Mouse (Mus musculus): ENCODE data around the gene Nat8f4. TPM values are rescaled to one million over a fixed set of nuclear protein-coding genes. Genes with fewer than 3 reads are reported as not detected.

Gene Nat8f4
- polyA plus RNA-seq, 1 experiment from 2014 or later, result 3.8 TPM

- Histone ChIP-seq H3K4me2 (ENCODE audit: low read depth, low read length) (no peak overlapping the region), H3K9me3 (replicated peaks; ENCODE audit: control insufficient read depth, low read length) (no peaks in the 10 kb centered on the region), H3K27ac (ENCODE audit: low read length) (no peak overlapping the region), H3K36me3 (ENCODE audit: control insufficient read depth, insufficient read depth, low read length) (no peaks in the 10 kb centered on the region), H3K4me3 (replicated peaks; ENCODE audit: low read length) (no peak overlapping the region), H3K27me3 (ENCODE audit: control insufficient read depth, insufficient read depth, low read length) (no peaks in the 10 kb centered on the region), H3K9ac (ENCODE audit: low read length) (no peak overlapping the region), H3K4me1 (ENCODE audit: control insufficient read depth, insufficient read depth, low read length) (no peaks in the 10 kb centered on the region)
- WGBS, result 77% methylated on average over 3 of the region's 3 CpGs
- no peak for ATAC-seq (ENCODE audit: insufficient read depth, low FRiP score)
These were observed 43.4 kb downstream of the Nat8f4 start for GRCm38 (mm10) chr6:85861247-85861646.

DNA sequence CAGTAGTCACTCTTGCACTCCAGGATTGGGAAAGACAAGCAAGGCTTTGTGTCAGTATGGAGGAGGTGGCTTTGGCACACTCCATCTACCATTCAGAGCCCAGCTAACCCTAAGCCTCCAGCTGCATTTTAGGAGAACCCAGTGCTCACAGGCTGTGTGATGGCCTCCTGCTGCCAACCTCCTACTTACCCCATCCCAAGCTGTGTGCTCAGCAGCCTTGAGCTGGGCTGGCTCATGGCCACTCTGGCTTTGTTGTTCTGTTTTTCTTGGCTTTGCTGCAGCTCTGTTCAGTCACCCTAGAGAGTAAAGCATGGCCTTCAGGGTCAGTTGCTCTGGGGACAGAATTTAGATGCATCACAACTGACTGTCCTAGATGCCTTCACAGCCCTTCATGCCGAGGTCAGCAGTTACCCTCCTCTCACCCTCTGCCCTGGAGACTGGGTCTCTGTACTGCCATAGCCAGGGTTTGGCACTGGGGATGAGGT is 48.4 kb downstream of the Nat8f4 start:
- Histone ChIP-seq H3K4me1 (ENCODE audit: control insufficient read depth, insufficient read depth, low read length) (no peaks in the 10 kb centered on the region), H3K4me2 (ENCODE audit: low read depth, low read length) (no peak overlapping the region), H3K27me3 (ENCODE audit: control insufficient read depth, insufficient read depth, low read length) (no peaks in the 10 kb centered on the region), H3K4me3 (replicated peaks; ENCODE audit: low read length) (no peak overlapping the region), H3K9me3 (replicated peaks; ENCODE audit: control insufficient read depth, low read length) (no peaks in the 10 kb centered on the region), H3K36me3 (ENCODE audit: control insufficient read depth, insufficient read depth, low read length) (no peaks in the 10 kb centered on the region), H3K9ac (ENCODE audit: low read length) (no peak overlapping the region), H3K27ac (ENCODE audit: low read length) (no peak overlapping the region)
- ATAC-seq (ENCODE audit: insufficient read depth, low FRiP score), result no peak
- whole genome bisulfite sequencing, result 77% methylated on average over 1 of the region's 1 CpGs

DNA sequence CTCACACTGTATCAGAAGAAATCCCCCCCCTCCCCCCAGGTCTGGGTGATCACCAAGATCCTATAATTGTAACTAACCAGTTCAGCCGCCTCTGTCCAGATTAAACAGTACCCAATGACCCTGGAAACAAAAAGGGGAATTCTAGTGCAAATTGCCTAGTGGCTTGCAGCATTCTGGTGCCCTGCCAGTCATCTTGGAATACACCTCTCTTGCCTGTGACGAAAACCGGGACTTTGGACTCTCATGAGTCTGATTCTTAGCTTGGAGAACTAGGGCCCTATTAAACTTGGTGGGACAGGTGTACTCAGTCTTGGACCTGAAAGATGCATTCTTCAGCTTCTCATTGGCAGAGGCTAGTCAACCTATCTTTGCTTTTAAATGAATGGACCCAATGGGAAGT is 51.2 kb downstream of the Nat8f4 start:
- 70% methylated on average over 3 of the region's 3 CpGs for WGBS
- Histone ChIP-seq H3K27ac (ENCODE audit: low read length) (no peak overlapping the region), H3K27me3 (ENCODE audit: control insufficient read depth, insufficient read depth, low read length) (no peaks in the 10 kb centered on the region), H3K9ac (ENCODE audit: low read length) (no peak overlapping the region), H3K4me1 (ENCODE audit: control insufficient read depth, insufficient read depth, low read length) (no peaks in the 10 kb centered on the region), H3K4me3 (replicated peaks; ENCODE audit: low read length) (no peak overlapping the region), H3K36me3 (ENCODE audit: control insufficient read depth, insufficient read depth, low read length) (no peaks in the 10 kb centered on the region), H3K9me3 (replicated peaks; ENCODE audit: control insufficient read depth, low read length) (no peaks in the 10 kb centered on the region), H3K4me2 (ENCODE audit: low read depth, low read length) (no peak overlapping the region)
- ATAC-seq (ENCODE audit: insufficient read depth, low FRiP score), result no peak

- no peaks in the 10 kb centered on the region for H3K4me1 ChIP-seq (ENCODE audit: control insufficient read depth, insufficient read depth, low read length)
- no peak overlapping the region for H3K4me3 ChIP-seq (replicated peaks; ENCODE audit: low read length)
- H3K36me3 ChIP-seq (ENCODE audit: control insufficient read depth, insufficient read depth, low read length), result no peaks in the 10 kb centered on the region
- no peaks in the 10 kb centered on the region for H3K9me3 ChIP-seq (replicated peaks; ENCODE audit: control insufficient read depth, low read length)
- ATAC-seq (ENCODE audit: insufficient read depth, low FRiP score), result no peak
- H3K4me2 ChIP-seq (ENCODE audit: low read depth, low read length), result no peak overlapping the region
- no peak overlapping the region for H3K9ac ChIP-seq (ENCODE audit: low read length)
- no peak overlapping the region for H3K27ac ChIP-seq (ENCODE audit: low read length)
- 82% methylated on average over 7 of the region's 7 CpGs for WGBS
- no peaks in the 10 kb centered on the region for H3K27me3 ChIP-seq (ENCODE audit: control insufficient read depth, insufficient read depth, low read length)
These were observed 53.5 kb downstream of the Nat8f4 start for GRCm38 (mm10) chr6:85851062-85851773.

DNA sequence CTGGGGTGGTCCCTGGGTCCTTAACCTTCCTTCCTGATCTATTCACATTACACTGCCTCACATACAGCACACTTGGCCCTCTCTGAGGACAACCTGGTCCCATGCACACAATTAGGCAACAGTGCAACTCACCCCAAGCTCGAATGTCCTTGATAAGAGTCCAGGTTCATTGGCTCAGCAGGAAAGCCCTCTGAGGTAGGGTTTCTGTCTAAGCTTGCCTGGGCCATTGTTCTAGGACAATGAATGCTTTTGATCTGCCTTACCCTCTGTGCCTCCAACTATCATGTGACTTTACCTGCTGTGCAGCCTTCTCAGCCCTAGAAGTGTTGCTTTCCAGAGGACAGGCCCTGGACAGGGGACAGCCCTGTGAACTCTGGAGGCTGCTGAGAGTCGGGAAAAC is 55.4 kb downstream of the Nat8f4 start:
- Histone ChIP-seq H3K27me3 (ENCODE audit: control insufficient read depth, insufficient read depth, low read length) (no peaks in the 10 kb centered on the region), H3K4me2 (ENCODE audit: low read depth, low read length) (no peak overlapping the region), H3K27ac (ENCODE audit: low read length) (no peak overlapping the region), H3K9me3 (replicated peaks; ENCODE audit: control insufficient read depth, low read length) (no peaks in the 10 kb centered on the region), H3K4me3 (replicated peaks; ENCODE audit: low read length) (no peak overlapping the region), H3K36me3 (ENCODE audit: control insufficient read depth, insufficient read depth, low read length) (no peaks in the 10 kb centered on the region), H3K4me1 (ENCODE audit: control insufficient read depth, insufficient read depth, low read length) (no peaks in the 10 kb centered on the region), H3K9ac (ENCODE audit: low read length) (no peak overlapping the region)
- no peak for ATAC-seq (ENCODE audit: insufficient read depth, low FRiP score)
- WGBS, result 32% methylated on average over 2 of the region's 2 CpGs

Other genes with a start within 250 kb of the Nat8f4 start
- gene Nat8f7, start 191.7 kb downstream of the Nat8f4 start, polyA plus RNA-seq (2015; fragmentation: Nextera tagmentation; extraction: Ambion mirVana), result not detected in 2 replicates
- gene Nat8f3, start 139.1 kb downstream of the Nat8f4 start, polyA plus RNA-seq (2015; fragmentation: Nextera tagmentation; extraction: Ambion mirVana), result 0.08 TPM in 1 of 2 replicates, not detected in the other
- gene Nat8f6, start 83.9 kb downstream of the Nat8f4 start, polyA plus RNA-seq (2015; fragmentation: Nextera tagmentation; extraction: Ambion mirVana), result not detected in 2 replicates
- not detected in 2 replicates for gene Nat8f5, start 83.9 kb downstream of the Nat8f4 start, polyA plus RNA-seq (2015; fragmentation: Nextera tagmentation; extraction: Ambion mirVana)
- gene Nat8, start 72.8 kb downstream of the Nat8f4 start, polyA plus RNA-seq (2015; fragmentation: Nextera tagmentation; extraction: Ambion mirVana), result 0.67 and 0.94 TPM in 2 replicates
- gene Nat8f2, start 35.7 kb downstream of the Nat8f4 start, polyA plus RNA-seq (2015; fragmentation: Nextera tagmentation; extraction: Ambion mirVana), result 0.04 TPM in 1 of 2 replicates, not detected in the other
- 28.1 and 30.8 TPM in 2 replicates for gene Tprkb, start 7.0 kb upstream of the Nat8f4 start, polyA plus RNA-seq (2015; fragmentation: Nextera tagmentation; extraction: Ambion mirVana)
- 6.9 and 7.4 TPM in 2 replicates for gene Nat8f1, start 10.8 kb upstream of the Nat8f4 start, polyA plus RNA-seq (2015; fragmentation: Nextera tagmentation; extraction: Ambion mirVana)
- 48.3 and 50.1 TPM in 2 replicates for gene Dusp11, start 56.8 kb upstream of the Nat8f4 start, polyA plus RNA-seq (2015; fragmentation: Nextera tagmentation; extraction: Ambion mirVana)
- not detected in 2 replicates for gene Figla, start 111.3 kb upstream of the Nat8f4 start, polyA plus RNA-seq (2015; fragmentation: Nextera tagmentation; extraction: Ambion mirVana)
- gene Add2, start 123.8 kb upstream of the Nat8f4 start, polyA plus RNA-seq (2015; fragmentation: Nextera tagmentation; extraction: Ambion mirVana), result 7.5 and 8.6 TPM in 2 replicates